Mouse (Mus musculus) right cerebral cortex, postnatal 14 days (tissue): ENCODE measurements around the gene Ciita.
A peak's percentile ranks its signal among the peaks of the same experiment; 100 is the strongest.

Source experiments
- DNase-seq: peaks from one replicate; pipeline ENCODE4 v3.0.0; 2022

The Ciita gene

DNA sequence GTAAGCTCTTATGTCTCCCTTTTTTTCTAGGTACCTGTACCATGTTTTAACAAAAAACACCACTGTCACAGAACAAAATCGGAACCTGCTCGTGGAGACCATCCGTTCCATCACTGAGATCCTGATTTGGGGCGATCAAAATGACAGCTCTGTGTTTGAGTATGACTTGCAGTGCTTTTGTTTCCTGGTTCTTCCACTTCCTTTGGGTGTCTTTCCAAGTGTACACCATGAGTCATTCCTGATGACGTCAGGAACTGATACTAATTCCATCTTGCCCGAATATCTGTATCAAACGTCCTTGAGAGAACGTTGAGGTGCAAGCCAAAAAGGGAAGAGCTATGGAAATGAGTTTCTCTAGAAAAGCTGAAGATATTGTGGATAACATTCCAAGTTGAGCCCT is 80.1 kb downstream of the Ciita start:
- no peak for DNase-seq

DNA sequence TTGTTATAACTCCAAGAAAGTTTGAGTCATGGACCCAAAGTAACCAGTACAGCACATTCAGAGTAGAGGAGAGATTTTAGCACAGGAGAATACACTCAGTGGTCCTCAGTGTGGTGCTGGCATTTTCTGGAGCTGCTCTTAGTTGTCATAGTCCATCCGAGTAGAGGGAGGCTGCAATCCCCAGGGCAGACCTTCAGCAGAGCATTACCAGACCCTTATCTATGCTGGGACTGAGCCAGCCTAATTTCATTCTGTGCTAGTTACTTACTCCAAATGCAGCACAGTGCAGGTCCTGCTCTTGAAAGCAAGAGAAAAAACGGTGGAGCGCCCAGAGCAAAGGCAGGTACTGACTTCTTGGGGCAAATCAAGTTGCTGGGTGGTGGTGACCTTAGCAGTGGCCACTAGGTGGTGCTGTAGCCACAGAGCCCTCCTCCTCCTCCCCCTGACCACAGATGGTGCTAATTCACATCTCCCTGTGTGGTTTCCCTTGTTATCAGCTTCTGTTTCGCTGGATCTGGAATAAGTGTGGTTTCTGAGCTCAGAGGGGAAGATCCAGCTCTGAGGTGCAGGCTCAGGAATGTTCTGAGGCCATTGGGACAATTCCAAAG is 85.5 kb downstream of the Ciita start:
- peak; percentile 72 for DNase-seq

DNA sequence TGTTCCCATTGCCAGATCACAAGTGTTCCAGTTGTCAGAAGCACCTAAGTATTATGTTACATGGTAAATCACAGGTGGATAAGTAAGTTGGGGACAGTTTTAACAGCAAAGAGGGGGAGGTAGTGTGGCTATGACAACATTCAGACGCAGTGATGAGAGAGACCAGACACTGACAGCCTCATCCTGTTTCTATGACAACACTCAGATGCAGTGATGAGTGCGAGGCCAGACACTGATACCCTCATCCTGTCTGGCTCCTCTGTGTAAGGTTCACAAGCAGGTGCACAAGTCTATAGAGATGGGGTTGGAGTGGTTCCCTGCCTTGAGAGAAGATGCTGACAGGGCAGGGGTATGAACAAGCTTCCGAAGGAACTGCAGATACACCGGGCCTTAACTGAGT is 87.3 kb downstream of the Ciita start:
- no peak for DNase-seq

DNA sequence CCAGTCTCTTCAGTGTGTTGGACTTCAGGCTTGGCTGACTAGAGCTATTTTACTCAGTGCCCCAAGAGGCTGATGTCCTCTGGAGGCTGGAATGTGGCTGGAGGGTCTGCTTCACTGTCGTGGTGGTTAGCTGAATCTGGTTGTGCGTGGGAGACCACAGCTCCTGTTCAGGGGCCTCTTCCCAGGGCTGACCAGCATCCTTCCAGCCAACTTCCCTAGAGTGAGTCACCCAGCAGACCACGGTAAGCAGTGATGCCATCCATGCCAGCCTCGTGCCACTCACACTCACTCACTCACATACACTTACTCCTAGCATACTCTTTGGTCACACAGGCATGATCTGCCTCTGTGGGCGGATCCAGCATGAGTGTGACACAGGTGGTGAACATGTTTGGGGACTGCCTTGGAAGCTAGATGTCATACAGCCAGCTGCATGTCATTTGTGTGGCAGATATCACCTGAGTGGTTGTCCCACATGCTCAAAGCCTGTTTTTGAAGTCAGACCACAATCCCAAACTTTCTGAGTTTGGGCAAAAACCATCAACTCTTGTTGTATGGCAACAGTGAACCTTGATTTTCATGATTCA is 90.0 kb downstream of the Ciita start:
- no peak for DNase-seq

DNA sequence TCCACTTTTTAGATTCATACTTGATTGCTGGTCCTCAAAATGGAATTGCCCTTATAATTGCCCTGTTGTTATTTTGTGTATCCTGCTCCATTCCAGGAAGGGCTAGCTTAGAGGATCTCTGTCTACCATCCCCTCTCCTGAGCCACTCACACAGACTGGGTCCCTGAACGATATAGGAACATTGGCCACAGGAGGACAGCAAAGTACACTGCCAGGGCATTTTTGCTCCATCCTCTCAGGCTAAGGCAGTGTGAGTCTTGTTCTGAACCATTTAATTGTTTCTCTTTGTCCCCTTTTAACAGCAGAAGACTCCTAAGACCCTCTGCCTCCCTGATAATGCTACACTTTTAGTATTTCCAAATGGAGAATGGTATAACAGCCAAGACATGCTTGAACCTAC is 90.8 kb downstream of the Ciita start:
- DNase-seq = peak; percentile 76

DNA sequence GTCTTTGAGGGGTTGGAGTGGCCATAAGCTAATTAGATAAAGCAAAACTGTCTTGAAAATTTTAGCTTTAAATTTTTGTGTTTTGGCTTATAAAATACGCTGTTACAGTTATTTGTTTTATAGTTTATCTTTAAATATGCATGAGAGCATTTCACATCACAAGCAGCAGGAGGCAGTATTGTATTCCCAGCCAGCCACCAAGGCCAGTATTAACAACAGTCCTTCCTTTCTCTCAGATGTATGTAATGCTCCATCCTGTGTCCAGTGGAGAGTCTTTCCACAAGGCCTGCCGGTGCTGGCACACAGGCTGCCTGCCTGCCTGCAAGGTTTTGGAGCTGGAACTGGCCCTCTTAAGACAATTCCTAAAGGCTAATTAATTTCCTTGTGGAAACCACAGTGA is 92.0 kb downstream of the Ciita start:
- no peak for DNase-seq

DNA sequence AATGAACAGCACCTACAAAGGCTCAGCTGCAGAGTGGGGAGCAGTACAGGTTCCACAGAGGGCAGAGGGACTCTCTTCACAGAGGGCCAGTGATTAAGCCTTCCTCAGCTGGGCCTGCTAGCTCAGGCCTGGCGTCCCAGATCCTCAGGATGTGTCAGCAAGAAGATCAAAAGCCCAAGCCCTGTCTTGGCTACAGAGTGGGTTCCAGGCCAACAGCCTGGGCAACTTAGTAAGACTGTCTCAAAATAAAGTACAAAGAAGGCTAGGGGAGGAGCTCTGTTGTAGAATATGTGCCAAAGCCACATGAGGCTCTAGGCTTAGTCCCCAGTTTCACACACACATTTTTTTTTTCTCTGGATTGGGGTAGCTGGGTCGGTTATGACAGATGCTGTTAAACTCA is 95.1 kb downstream of the Ciita start:
- no peak for DNase-seq

DNA sequence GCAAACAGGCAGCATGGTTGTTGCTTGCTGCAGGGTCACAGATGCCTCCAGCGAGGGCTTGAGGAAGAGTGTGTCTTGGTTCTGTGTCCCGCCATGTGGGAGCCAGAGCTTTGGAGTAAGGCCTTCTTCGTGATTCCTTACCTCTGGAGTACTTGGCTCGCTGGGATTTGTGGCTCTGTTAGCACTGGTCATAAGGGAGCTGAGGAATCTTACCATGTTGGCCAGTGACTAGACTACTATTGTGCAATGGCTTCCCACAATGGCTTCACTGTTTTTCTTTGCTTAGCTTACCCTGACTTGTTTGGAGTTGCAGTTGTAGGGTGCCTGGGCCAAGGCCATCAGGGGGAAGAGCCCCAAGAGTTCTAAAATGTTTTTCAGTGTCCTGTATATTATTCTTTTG is 96.1 kb downstream of the Ciita start:
- no peak for DNase-seq

DNA sequence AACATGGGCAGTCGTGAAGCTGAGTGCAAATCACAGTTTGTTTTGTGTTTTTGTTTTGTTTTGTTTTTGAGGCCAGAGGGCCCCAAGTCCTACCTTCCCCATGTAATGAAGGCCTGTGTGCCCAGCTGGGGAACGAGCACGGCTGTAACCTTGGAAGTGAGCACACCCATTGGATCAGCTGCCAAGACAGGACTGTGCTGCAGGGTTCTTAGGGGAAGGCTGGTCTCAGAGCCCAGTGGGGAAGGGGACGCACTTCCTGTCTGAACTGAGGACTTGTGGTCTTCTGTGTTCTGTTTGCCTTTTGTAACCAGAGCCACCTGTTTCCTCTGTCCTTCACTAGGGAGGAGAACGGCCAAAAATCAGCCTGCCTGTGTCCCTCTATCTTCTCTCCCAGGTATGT is 97.7 kb downstream of the Ciita start:
- DNase-seq = no peak
